Mouse (Mus musculus) spleen, postnatal 4 days (tissue): ENCODE data around the gene Nmur1.

Experiments
- DNase-seq, 2 experiments: peaks; one replicate each; pipeline ENCODE4 v3.0.0; 2022; ENCODE audit warnings: low spot score in 2 of 2

Gene Nmur1

DNA sequence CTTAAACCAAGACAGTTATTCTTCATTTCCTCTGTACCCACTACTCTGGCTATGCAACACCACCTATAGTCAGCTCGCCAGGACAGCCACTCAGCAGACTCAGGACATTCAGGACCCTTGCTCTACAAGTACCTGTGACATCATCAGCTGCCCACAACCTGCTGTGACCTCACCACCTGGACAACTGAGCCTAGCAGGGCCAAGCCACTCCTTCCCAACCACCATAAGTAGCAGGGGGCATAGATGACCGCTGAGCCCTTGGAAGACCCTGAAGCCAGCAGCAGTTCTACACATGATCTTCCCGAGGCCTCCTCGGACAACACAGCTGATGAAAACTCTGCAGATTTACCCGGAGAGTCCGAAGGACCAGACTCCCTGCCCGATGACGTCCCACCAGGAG, at the start of gene Nmur1, which contains the start of gene Tex44:
TSS of gene Nmur1 (minus strand) at position 101 of the 400 bp plus-strand sequence.
TSS of gene Tex44 (plus strand) at position 202 of the 400 bp plus-strand sequence.
- no peak for DNase-seq

- DNase-seq: no peak
Observed at GRCm38 (mm10) chr1:86473109-86473760, 47.2 kb upstream of the Nmur1 start.

- DNase-seq: peak; percentile 74 to 87
Observed at GRCm38 (mm10) chr1:86472197-86472952, 46.3 kb upstream of the Nmur1 start.

GRCm38 (mm10) chr1:86471504-86471961, 45.5 kb upstream of the Nmur1 start:
- DNase-seq: peak; percentile 71 to 87

DNA sequence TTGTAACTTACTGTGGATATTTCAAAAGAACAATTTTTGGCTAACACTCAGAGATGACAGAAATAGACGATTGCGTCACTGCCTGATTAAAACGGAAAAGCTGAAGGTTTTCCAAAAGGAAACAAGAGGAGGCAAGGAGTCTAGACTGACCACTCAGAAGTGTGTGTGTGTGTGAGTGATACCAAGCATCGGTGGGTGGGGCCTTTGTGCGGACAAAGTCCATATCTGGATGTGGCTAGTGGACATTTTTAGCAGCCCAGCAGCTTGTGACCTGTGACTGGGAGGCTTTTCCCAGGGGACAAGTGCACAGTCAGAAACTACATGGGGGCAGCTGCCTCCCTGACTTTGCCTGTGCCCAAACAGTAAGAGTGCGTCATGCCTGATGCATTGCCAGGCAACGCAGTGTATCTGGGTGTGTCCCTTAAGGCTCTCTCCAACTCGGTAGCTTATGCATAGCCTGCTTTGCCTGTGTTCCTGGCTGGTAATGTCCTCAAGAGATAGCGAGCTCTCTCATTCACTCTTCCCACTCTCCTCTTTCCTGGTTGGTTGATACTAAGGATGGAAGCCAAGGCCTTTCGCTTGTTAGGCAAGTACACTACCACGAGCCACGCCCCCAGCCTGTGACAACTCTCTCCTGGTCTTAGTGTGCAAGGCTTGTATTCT, 44.6 kb upstream of the Nmur1 start:
- DNase-seq: peak; percentile 56 to 75

- no peak for DNase-seq
Observed at GRCm38 (mm10) chr1:86469876-86470275, 43.8 kb upstream of the Nmur1 start.

GRCm38 (mm10) chr1:86467416-86467815, 41.4 kb upstream of the Nmur1 start:
- DNase-seq: no peak

GRCm38 (mm10) chr1:86464875-86465224, 38.8 kb upstream of the Nmur1 start:
- no peak for DNase-seq

- DNase-seq: no peak
Observed at GRCm38 (mm10) chr1:86464223-86464874, 38.3 kb upstream of the Nmur1 start.

DNA sequence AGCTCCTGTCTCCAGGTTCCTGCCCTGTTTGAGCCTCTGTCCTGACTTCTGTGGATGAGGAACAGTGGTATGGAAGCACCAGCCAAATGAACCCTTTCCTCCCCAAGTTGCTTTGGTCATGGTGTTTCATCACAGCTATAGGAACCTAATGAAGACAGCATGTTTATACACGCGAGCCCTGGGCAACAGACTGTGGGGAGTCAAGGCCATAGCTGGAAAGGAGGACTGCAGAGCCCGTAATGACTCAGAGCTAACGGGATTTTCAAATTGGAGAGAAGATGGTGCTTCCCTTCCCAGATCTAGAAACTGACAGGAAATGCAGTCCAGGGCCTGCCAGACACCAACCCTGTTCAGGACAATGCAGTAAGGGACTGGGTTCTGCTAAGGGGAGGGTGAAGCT, 33.3 kb upstream of the Nmur1 start:
- DNase-seq: no peak

GRCm38 (mm10) chr1:86456892-86457581, 31.0 kb upstream of the Nmur1 start:
- no peak for DNase-seq

- no peak for DNase-seq
Observed at GRCm38 (mm10) chr1:86452713-86453112, 26.7 kb upstream of the Nmur1 start.

DNA sequence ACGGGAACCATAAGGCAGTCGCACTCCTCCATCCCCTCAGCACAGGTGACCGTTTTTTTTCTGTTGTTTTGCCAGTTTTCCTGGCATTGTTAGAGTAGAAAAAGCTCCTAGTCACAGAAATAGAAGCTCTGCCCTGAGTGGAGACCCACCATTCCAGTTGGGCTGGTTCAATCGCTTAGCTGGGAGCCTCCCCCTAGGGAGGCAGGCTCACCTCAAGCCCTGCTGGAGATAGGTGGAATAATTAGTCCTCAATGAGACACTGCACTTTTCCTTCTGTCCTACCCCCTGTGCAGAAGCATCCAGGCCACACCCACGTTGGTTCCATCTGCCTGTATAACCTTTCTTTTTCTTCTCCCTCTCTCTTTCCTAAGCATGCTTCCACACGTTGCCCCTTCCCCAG, 23.9 kb upstream of the Nmur1 start:
- no peak for DNase-seq

GRCm38 (mm10) chr1:86448272-86448671, 22.2 kb upstream of the Nmur1 start:
- DNase-seq: no peak

DNA sequence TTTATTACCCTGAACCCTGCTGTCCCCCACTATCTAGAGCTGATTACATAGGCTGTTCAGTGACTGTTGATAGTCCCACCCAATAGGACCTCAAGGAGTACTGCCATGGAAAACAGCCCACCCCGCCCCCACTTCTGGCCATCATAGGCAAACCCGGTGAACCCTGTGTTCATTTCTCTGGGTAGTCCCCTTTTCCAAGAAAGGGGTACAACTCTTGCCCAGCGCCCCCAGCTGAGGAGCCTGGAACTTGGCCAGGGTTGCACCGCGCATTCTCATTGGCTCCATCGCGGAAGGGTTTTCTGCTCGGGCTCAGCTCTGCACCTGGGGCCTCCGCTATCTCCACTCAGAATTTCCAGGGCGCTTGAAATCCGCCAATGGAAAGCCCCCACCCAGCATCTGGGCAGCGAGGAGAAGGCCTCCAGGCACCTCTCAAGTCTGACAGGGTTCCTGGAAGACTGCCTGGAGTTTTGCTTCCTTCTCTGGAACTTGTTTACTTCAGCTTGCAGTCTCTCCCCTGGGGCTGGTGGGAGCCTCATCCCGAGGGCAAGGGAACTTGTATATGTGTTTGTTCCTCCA, 21.7 kb upstream of the Nmur1 start:
- DNase-seq: no peak

GRCm38 (mm10) chr1:86443386-86444172, 17.6 kb upstream of the Nmur1 start:
- DNase-seq: no peak

DNA sequence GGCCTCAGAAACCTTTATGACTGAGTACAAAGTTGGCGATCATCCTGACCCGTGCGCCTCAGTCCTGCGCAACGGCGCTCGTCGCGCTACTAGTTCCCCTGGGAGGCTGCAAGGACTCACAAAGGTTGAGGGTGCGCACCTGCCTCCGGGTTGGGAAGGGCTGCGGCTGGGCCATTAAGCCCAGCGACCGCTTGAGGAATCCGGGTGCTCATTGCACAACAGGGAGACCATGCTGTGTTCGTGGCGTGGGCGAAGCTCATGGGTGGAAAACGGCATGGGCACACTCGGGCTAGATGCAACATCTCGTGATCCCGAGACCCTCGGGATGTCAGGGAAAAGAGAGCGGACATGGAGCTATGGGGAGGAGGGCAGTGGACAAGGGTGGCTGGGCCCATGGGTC, 16.8 kb upstream of the Nmur1 start:
- peak in 1 of 2 experiments; percentile 81 for DNase-seq

DNA sequence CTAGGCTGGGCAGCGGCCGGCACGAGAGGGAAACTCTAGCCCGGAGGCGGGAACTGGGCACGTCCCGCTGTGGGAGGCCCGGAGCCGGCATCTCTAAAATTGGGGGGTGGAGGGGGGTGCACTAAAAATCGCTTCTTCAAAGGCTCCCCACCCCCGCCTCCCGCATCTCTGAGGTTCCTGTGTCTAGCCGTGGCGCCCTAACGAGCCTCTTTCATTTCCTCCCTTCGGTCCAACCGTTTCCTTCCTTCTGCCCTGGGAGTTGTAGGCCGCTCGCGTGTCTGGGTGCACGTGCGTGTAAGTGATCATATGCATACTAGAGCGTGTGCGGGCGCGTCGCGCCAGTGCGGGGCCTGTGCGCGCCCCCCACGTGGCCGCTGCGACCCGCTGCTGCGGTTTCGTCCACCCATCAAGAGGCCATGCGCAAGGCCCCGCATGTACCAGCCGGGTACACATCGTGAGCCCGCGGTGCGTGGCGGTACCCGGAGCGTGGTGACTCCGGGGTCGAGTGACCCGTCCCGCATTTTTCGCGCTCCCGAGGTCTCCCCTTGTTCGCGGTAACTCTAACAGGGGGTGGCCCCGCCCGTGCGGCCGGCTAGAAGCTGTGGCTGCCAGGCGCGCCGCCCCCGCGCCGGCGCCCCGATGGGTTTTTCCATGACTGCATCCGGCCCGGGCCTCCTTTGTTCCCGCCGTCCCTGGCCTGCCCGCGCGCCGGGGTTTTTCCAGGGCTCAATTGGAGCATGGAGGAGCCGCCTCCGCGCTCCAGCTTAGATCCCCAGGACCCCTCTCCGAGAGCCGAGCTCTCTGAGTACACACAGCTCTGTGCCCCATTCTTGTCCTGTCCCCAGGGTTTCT, 16.2 kb upstream of the Nmur1 start:
- peak; percentile 77 to 89 for DNase-seq

DNA sequence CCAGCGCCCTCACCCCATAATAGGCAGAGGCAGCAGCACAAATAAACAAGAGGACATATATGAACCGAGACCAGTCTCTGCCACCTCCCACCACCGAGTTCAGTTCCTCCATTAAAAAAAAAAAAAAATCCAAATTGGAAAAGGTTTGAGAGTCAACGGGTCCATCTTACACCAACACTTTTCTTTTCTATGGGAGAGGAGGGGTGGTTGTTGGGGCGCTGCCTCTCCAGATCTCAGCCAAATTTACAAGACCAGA, 15.6 kb upstream of the Nmur1 start:
- no peak for DNase-seq
